Mouse (Mus musculus) R1 (cell line): ENCODE measurements at regions not wholly inside any gene's neighbourhood (a gene's known extent, or its start where the extent isn't known, plus 50 kb on each side); places are given as distances from the start of the nearest gene placed in this dataset.
A peak's percentile ranks its signal among the peaks of the same experiment; 100 is the strongest.

ENCODE experiments used
- DNase-seq: peaks from one replicate; pipeline ENCODE4 v3.0.0-alpha.2; 2018; ENCODE audit warnings: low read depth, low spot score

GRCm38 (mm10) chr4:137160526-137160925, 111.9 kb upstream of the Zbtb40 start:
- DNase-seq: no peak

- DNase-seq: no peak
Observed at GRCm38 (mm10) chr4:137158201-137158600, 109.6 kb upstream of the Zbtb40 start.

- DNase-seq: no peak
Observed at GRCm38 (mm10) chr4:137156441-137157105, 108.0 kb upstream of the Zbtb40 start.

DNA sequence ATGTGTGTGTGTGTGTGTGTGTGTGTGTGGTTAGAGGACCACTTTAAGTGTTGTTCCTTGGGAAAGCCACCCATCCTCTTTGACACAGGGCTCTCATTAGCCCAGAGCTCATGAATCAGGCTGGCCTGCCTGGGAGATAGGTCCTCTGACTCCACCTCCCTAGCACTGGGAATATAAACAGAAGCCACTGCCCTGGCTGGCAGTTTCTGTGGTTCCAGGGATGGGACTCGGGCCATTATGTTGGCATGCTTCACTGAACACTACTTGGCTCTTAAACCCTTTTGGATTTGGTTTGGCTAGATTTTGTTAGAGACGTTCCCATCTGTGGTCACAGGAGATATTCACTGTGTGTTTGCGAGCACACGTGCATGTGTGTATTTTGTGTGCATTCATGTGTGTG, 100.2 kb upstream of the Zbtb40 start:
- DNase-seq: no peak

DNA sequence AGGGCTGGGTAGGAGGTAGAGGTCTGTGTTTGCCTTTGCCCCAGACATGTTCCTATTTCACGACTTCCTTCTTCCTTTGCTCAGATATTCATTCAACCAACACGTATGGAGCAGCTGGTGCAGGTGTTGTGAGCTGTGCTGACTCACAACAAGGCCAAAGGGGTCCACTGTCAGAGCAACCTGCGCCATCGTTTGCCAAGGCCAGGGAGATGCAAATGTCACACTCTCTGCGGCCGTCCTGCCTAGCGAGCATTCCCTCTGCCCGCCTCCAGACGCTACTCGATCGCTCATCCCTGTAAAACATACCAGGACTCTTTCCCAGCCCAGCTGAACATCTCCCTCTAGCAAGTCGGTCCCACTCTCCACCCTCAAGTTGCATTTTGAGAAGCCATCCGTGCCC, 99.2 kb upstream of the Zbtb40 start:
- no peak for DNase-seq

DNA sequence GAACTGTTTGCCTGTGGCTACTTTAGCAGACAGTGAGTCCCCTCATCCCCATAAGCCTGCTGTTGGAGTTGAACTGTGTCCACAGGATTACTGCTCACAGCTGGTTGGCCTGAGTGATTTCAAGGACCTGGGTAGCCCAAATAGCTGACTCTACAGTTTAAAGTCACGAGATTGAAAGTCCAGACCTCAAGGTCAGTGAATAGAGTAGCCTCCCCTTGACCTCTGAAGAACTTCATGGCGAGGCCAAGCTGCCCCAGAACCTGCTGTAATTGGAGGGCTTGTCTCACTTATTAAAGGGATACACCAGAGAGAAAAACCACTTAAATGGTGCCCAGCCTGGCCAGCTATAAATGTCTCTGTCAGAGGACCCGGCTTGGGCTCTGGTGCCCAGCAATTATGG, 97.7 kb upstream of the Zbtb40 start:
- no peak for DNase-seq

DNA sequence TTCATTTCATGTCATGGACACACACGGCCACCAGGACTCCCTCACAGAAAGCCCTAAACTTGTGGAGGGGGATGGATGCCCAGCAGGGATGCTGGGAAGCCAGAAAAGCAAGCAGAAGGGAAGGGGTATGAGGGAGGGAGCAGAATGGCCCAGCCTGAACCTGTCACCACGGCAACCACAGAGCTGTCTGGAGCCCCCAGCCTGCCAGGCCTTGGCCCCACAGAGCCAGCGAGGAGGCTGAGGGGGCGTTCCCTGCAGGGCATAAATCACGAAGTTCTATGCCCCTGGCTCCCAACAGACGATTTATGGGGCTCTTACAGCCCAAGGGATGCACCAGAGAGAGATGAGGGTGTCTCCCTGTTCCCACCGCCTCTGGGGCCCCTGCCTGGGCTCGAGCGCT, 93.7 kb upstream of the Zbtb40 start:
- peak; percentile 25 for DNase-seq

DNA sequence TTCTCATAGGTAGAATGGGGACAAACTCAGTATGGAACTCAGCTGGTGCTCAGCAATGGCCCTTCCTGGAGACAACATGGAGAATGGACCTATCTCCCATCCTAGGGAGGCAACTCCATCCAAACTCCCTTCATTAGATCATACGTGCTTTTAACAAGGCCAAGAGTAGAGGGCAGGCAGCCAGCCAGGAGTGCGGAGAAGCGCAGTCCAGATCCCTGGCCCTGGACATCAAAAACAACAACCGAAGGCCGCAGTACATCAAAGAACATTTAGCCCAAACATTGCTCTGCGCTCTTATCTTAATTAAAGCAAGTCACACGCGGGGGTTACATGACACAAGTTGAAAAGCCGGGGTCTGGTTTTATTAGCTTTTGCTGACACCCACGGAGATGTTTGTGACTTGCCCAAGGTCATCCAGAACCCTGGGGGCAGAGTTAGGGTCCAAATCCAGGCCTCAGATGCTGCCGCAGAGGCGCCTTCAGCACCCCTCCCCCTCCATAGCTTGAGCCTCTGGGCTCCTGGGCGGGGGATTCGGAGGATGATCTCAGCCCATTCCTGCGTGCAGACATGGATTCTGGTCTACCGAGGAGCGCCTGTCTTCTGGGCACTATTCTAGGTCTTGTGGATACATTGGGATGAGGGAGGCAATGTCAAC, 90.6 kb upstream of the Zbtb40 start:
- no peak for DNase-seq

DNA sequence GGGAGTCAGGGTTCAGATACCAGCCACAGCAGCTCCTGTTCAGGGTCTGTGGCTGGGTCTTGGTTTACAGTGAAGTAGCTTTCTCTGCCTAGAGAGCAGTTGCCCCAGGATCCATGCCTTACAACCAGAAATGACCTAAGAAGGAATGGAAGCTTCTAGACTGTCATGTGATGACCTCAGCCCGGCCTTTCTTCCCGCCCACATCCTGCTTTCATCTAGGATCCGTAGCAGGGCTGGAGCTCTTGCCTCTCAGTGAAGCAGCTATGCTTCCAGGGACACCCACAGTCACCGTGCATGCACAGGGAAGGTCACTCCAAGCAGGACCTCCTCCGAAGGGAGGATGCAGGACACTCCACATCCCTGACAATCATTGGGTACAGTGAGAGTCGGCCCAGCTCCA, 89.5 kb upstream of the Zbtb40 start:
- DNase-seq: no peak

DNA sequence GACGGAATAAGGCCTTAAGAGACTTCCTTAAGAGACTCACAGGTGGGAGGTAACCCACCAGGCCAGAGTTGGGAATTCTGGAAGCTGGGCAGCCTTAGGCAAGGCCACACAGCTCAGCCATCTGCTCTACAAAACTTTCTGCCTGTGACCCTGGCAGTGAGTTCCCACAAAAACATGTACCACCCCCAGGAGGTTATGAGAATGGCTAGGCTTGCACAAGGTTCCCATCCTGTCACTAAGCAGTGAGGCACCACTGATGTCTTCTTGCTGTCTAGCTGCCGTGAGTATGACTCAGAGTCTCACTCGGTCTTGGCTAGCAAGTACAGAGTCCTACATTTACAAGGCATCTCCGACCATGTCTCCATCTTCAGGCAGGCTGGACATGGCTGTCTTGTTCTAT, 87.7 kb upstream of the Zbtb40 start:
- no peak for DNase-seq

DNA sequence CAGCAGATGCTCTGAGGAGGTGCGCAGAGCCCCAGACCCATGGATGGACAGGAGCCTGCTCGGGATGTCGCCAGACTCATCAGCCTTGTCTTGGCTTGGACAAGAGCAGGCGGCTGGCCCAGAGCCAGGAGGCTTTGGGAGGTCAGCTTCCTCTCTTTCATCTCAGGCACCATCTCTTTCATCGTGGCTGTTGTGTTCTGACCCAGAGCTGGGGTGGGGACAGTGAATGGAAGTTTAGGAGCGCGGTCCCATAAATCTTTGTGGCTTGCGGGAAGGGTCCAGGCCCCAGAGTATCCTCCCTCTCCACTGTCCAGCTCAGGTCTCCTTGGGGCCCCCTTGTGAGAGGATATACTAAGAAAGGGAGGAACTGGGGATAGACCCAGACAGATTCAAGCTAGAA, 87.2 kb upstream of the Zbtb40 start:
- no peak for DNase-seq

GRCm38 (mm10) chr4:137134553-137134952, 86.0 kb upstream of the Zbtb40 start:
- no peak for DNase-seq

DNA sequence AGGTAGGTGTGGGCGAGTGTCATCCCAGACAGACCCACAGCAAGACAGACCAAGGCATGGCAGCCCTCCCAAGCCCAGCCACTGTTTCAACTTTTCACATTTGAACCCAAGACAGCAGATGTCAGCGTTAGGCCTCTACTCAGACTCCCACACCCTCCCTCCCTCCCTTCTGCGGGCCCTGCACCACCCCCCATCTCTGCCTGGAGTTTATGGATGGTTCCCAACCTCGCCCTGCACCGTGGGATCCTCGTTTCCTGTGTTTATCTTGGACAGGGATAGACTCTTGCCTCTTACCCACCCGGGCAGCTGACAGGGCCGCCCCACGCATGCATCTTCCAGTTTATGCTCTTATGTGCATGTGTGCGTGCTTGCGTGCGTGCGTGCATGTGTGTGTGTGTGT, 85.2 kb upstream of the Zbtb40 start:
- DNase-seq: no peak

GRCm38 (mm10) chr4:137130619-137131212, 82.1 kb upstream of the Zbtb40 start:
- no peak for DNase-seq

- DNase-seq: no peak
Observed at GRCm38 (mm10) chr4:137128152-137128551, 79.6 kb upstream of the Zbtb40 start.

DNA sequence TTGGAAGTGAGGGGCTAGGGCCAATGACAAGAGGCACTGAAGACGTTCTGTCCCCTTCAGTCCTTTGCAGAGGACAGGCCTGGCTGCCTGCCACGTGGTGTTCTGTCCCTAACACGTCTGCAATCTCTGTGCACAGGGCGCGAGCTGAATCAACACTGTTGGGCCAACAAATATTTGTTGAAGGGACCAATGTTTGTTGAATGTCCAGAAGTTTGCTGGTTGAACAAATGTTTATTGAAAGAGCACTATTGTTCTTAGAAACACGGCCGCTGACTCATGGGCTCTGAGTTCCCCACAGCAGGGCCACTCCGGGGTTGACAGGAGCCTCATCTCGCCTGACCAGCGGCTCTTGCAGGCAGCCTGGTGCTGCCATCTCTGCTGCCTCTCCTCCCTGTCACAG, 73.1 kb upstream of the Zbtb40 start:
- no peak for DNase-seq

DNA sequence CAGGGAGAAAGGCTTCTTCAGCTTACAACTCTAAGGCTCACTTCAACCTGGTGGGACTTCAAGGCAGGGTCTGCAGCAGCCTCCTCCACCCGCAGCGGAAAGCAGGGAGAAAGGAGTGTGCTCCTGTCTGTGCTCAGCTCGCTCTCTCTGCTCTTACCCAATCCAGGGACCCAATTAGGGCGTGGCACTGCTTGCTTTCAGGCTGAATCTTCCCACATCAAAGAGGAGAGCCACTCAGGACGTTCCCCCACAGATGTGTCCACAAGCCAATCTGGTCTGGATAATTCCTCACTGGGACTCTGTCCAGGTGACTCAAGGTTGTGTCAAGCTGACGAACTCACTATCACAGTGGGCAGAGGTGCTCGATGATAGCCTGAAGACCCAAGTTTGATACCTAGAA, 72.0 kb upstream of the Zbtb40 start:
- DNase-seq: no peak

GRCm38 (mm10) chr4:137118332-137118715, 69.7 kb upstream of the Zbtb40 start:
- no peak for DNase-seq

DNA sequence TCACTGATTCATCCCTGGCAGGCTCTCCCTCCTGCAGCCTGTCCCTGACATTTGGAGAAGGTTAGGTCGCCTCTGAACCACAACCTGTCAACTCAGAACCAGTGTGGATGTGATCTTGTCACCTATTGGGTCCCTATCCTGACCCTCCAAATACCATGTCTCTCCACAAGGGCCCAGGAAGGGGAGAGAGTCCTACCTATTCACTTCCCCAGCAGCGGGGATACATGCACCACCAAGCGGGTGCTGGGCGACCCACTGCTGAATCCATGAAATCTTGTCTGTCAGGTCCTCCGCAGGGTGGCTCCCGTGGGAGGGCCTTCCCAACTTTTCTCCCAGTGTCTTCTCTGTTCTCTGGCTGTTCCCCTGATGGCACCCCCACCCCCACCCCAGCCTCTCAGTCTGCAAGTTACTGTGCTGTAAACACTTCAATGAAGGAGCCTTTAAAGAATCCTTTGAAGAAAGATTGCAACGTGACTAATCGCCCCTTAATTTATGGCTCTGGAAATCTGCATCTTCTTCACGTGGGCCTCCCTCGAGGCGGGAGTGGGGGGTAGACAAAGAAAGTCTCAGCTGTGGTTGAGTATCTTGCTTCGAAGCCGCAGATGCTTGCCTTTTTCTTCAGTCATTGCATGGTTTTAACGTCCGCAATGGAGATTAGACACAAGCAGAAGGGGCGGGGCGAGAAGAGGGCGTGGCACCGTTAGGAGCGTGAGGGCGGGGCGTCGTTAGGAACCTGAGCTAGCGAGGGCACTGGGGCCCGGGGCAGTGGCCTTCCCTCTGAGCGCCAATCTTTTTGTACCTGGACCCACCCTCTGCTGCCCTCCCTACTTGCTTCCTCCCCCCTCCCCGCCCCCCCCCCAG, 69.1 kb upstream of the Zbtb40 start:
- DNase-seq: peak; percentile 67

- no peak for DNase-seq
Observed at GRCm38 (mm10) chr4:137115062-137115461, 66.5 kb upstream of the Zbtb40 start.

DNA sequence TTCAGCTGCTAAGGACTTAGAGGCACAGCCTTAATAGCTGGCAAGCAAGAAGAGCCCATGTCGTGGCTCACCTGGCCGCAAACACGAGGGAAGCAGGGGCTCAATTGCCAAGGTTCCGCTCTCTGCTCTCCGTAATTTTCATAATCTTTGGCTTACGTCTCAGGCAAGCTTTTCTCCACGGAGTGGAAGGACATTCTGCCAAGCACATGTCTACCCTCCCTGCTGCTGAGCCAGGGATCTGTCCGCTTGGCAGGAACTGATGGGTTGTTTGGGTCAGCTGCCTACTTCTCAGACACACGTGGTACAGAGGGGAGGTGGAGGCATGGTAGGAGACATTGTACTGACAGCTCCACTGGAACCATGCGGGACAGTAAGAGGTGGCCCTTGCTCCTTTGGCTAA, 61.7 kb upstream of the Zbtb40 start:
- no peak for DNase-seq

DNA sequence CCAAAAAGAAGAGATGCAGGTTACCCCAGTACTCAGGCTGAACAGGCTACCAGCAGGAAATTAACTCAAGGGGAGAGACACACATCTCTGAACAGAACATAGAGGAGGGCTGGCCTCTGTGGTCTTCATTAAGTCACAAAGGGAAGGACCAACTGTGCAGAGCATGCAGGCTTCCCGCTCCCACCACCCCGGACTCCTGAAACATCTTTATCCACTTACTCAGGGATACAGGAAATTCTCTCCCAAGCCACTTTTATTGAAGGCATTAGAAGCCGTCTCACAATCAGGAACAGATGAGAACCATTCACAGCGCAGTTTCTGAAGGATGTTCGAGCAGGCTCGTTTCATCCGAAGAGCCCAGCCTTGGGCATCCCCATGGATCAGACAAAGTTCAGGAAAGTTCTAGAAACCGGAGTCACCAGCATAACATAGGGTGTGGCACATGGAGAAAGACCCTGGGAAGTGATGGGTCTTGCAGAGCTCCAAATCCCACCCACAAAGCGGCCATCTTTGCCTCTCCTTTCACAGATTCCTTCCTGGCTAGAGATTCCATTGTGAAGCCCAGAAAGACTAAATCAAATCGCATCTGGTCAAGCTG, 55.9 kb upstream of the Zbtb40 start:
- peak; percentile 60 for DNase-seq
